Mouse (Mus musculus) G1E (cell line): ENCODE results near the gene Hif3a. TPM values are rescaled to one million over a fixed set of nuclear protein-coding genes. Genes with fewer than 3 reads are reported as not detected.

Experiments used
- ATAC-seq: 2 replicates; pipeline ENCODE4 v1.8.0; 2016; ENCODE audit warnings: mild to moderate bottlenecking; ENCODE audit not compliant: insufficient number of reproducible peaks, poor library complexity, low FRiP score, severe bottlenecking; ENCODE audit errors: extremely low read depth
- DNase-seq: peaks from one replicate; pipeline ENCODE4 v3.0.0; 2012; ENCODE audit warnings: low spot score
- H3K27me3 ChIP-seq: 2 replicates; pipeline ENCODE4 v1.6.1; 2012; ENCODE audit warnings: mild to moderate bottlenecking, low read length, inconsistent platforms; ENCODE audit not compliant: insufficient read depth
- H3K36me3 ChIP-seq: replicated peaks from 2 replicates; pipeline ENCODE3; 2012; ENCODE audit warnings: mild to moderate bottlenecking, inconsistent platforms
- H3K4me1 ChIP-seq: 2 replicates; pipeline ENCODE4 v1.6.1; 2012; ENCODE audit warnings: low read depth, low read length, inconsistent platforms, mixed read lengths; ENCODE audit not compliant: insufficient read depth
- H3K4me3 ChIP-seq: 2 replicates; pipeline ENCODE4 v1.5.1; 2012; ENCODE audit warnings: low read depth, mild to moderate bottlenecking, inconsistent platforms, low read length, moderate library complexity, mixed read lengths
- H3K9me3 ChIP-seq: replicated peaks from 2 replicates; pipeline ENCODE4 v1.6.1; 2012; ENCODE audit warnings: inconsistent platforms
- CTCF ChIP-seq: IDR thresholded peaks from 2 replicates; pipeline ENCODE4 v1.5.1; 2012; ENCODE audit warnings: low read depth, low read length, inconsistent platforms, mixed read lengths
- GATA1 ChIP-seq: IDR thresholded peaks from 2 replicates; pipeline ENCODE4 v1.6.1; 2012; ENCODE audit warnings: borderline replicate concordance, low read length, inconsistent platforms, mixed read lengths
- GATA2 ChIP-seq: IDR thresholded peaks from 2 replicates; pipeline ENCODE4 v1.6.1; 2012; ENCODE audit warnings: low read depth, low read length, inconsistent platforms, borderline replicate concordance
- POLR2AphosphoS5 ChIP-seq: IDR thresholded peaks from 2 replicates; pipeline ENCODE4 v1.6.1; 2012; ENCODE audit warnings: low read depth, low read length, inconsistent platforms; ENCODE audit not compliant: insufficient replicate concordance
- TAL1 ChIP-seq: conservative IDR thresholded peaks from 2 replicates; pipeline ENCODE4 v1.6.1; 2012; ENCODE audit warnings: low read depth, low read length, inconsistent platforms, mixed read lengths
- polyA plus RNA-seq: library from polyadenylated mRNA; stranded (reverse); fragments of >175 nt; gene quantifications from 2 replicates; pipeline ENCODE4 v1.2.3, GENCODE M21; 2012
- total RNA-seq, 2 experiments: library from RNA; stranded (forward) in 1 of 2; stranded (reverse) in 1 of 2; fragments of 200-1000 nt in 1 of 2; fragments of >200 nt in 1 of 2; fragmentation: Nextera tagmentation in 1 of 2; gene quantifications; 2 replicates each; pipeline ENCODE4 v1.2.3; 2014 to 2017

Hif3a gene
- total and polyA plus RNA-seq, 3 experiments = 18.0 to 246 (median 183) TPM

- H3K36me3 ChIP-seq = peaks cover 77% of the 10 kb centered on the region
- TF ChIP-seq CTCF (no peak), GATA2 (no peak), GATA1 (no peak), POLR2AphosphoS5 (no peak), TAL1 (no peak)
- H3K4me1 ChIP-seq = peaks cover 73% of the 10 kb centered on the region
Measured at GRCm38 (mm10) chr7:17025896-17026622, 36.2 kb downstream of the Hif3a start.

DNA sequence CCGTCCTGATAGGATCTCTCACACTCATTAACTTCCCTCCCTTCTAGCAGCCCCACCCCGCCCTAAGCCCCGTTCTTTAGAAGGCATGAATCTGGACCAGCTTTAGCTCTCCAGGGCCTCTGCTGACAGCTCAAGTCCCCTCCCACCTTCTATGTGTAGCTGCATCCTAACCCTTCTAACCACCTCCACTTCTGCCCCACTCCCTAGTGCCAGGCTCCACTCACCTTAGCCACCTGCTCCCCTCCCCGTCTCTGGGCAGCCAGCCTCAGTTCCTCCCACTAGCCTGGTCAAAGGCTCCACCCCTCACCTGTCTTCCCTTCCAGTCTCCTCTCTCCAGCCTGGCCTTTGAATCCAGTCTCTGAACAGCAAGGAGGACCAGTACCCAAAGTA lies 36.7 kb downstream of the Hif3a start:
- H3K9me3 ChIP-seq = no peaks in the 10 kb centered on the region
- TF ChIP-seq CTCF = no peak
- no peak for TF ChIP-seq GATA2
- no peak for TF ChIP-seq GATA1
- no peak for TF ChIP-seq TAL1
- no peak for TF ChIP-seq POLR2AphosphoS5
- peaks cover 77% of the 10 kb centered on the region for H3K36me3 ChIP-seq
- no peak; the same call in 1 of the 2 replicates for ATAC-seq
- H3K4me3 ChIP-seq = peak overlapping the region; percentile 96; the same call in 1 of the 2 replicates
- H3K27me3 ChIP-seq = no peaks in the 10 kb centered on the region
- DNase-seq = peak; percentile 43
- peaks cover 78% of the 10 kb centered on the region for H3K4me1 ChIP-seq

More at GRCm38 (mm10) chr7:17025896-17026622, 36.2 kb downstream of the Hif3a start:
- Histone ChIP-seq H3K27me3 (no peaks in the 10 kb centered on the region), H3K4me3 (peak overlapping the region; percentile 96), H3K9me3 (no peaks in the 10 kb centered on the region)
- DNase-seq (no peak), ATAC-seq (no peak)

DNA sequence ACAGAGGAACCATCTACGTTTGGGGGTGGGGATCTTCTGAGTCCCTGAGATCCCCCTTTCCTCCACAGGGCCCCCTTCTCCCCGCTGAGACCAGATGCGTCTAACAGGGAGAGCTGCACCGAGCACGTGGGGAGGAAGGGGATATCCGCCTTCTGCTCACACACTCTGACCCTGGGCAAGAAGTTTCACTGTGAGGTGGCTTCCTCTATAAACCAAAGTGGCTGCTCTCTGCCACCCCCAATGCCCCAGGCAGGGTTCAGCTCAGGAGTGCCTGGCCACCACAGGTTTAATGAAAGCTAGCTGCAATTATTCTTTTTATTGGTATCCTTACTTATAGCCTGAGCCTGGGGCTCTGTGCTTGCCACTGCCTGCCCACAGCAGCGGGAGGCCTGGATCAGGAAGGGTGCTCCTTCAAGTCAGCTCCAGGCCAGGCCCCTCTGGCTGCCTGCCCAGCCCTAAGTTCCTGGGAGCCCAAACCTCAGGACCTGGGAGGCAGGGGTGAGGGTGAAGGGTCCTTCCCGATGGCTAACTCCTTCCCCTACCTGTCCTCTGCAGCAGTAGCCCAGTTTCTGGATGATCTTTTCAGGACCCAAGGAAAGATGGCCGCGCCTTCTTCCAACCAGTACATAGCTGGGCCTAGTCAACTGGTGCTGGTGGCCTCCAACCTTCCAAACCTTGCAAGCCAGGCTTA lies 37.3 kb downstream of the Hif3a start:
- peak; percentile 61; the same call in 1 of the 2 replicates for ATAC-seq
- Histone ChIP-seq H3K4me1 (peaks cover 79% of the 10 kb centered on the region), H3K9me3 (no peaks in the 10 kb centered on the region), H3K27me3 (no peaks in the 10 kb centered on the region), H3K4me3 (peak overlapping the region; percentile 96; the same call in 1 of the 2 replicates), H3K36me3 (peaks cover 77% of the 10 kb centered on the region)
- TF ChIP-seq TAL1 (no peak), GATA2 (no peak)
- DNase-seq = no peak

GRCm38 (mm10) chr7:17024141-17024540 lies 38.1 kb downstream of the Hif3a start:
- Histone ChIP-seq H3K4me1 (peaks cover 82% of the 10 kb centered on the region), H3K9me3 (no peaks in the 10 kb centered on the region), H3K27me3 (no peaks in the 10 kb centered on the region), H3K36me3 (peaks cover 78% of the 10 kb centered on the region), H3K4me3 (peak overlapping the region; percentile 96; the same call in 1 of the 2 replicates)
- no peak for TF ChIP-seq GATA1
- no peak for TF ChIP-seq CTCF
- no peak for TF ChIP-seq TAL1
- ATAC-seq (no peak), DNase-seq (no peak)

DNA sequence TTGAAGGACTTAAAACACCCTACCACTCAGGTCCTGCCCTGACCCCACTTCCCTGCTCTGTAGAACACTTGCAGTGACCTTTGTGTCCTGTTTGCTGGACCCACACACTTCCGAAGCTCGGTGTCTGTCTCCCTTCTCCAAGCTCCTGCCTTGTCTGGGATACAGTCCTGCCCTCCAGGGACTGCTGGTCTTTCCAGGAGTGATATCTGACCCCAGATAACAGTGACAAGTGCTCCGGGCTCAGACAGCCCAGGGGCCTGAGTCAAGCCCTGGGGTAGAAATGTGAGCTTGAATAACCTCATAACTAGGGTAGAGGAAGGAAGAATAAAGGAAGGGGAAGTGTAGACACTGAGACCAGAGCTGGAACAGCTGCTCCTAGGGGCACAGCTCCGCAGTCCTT lies 38.5 kb downstream of the Hif3a start:
- Histone ChIP-seq H3K27me3 (no peaks in the 10 kb centered on the region), H3K4me3 (no peak overlapping the region), H3K4me1 (peaks cover 81% of the 10 kb centered on the region), H3K36me3 (peaks cover 78% of the 10 kb centered on the region), H3K9me3 (no peaks in the 10 kb centered on the region)
- TF ChIP-seq TAL1 = no peak
- no peak for TF ChIP-seq CTCF
- no peak for TF ChIP-seq GATA1
- no peak for TF ChIP-seq POLR2AphosphoS5
- no peak for TF ChIP-seq GATA2
- ATAC-seq (no peak), DNase-seq (no peak)

DNA sequence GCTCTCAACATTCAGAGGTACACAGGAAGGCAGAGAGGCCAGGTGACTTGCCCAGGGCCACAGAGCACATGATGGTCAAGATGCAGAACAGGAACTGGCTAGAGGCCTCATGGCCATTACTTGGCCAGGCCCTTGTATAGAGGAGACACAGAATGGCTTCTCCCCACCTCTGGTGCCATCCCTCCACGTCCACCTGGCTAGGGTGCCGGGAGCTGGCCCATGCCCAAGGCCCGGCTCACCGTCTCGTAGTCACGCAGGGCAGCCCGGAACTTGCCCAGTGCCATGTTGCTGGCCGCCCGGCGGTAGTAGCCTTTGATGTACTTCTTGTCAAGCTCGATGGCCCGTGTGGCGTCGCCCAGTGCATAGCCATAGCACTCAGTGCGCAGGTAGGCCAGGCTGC lies 40.1 kb downstream of the Hif3a start:
- H3K36me3 ChIP-seq = peaks cover 90% of the 10 kb centered on the region

More for the DNA sequence above, 40.1 kb downstream of the Hif3a start:
- no peaks in the 10 kb centered on the region for H3K27me3 ChIP-seq
- TF ChIP-seq POLR2AphosphoS5 = no peak
- no peak for TF ChIP-seq GATA2
- no peak for TF ChIP-seq CTCF
- TF ChIP-seq GATA1 = no peak
- TF ChIP-seq TAL1 = no peak
- peaks cover 85% of the 10 kb centered on the region for H3K4me1 ChIP-seq
- DNase-seq (no peak), ATAC-seq (no peak)
- H3K4me3 ChIP-seq = no peak overlapping the region
- H3K9me3 ChIP-seq = no peaks in the 10 kb centered on the region
